Mouse (Mus musculus): ENCODE results near the gene Strc. TPM values are rescaled to one million over a fixed set of nuclear protein-coding genes. Genes with fewer than 3 reads are reported as not detected.

Strc gene
- total RNA-seq, 1 experiment from 2014 or later, result not detected

DNA sequence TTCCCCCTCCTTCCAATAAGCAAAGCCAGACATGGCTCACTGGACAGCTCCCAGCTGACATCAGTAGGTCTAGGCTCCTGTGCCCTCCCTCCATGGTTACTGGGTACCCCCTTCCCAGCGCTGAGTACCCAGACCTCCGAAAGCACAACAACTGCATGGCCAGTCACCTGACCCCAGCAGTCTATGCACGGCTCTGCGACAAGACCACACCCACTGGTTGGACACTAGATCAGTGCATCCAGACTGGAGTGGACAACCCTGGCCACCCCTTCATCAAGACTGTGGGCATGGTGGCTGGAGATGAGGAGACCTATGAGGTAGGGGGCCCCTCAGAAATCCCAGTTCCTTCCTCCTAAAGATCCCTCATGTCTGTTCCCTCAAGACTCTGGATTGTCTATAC, 27.5 kb downstream of the Strc start:
- ATAC-seq (replicated peaks; ENCODE audit: insufficient number of reproducible peaks, low FRiP score, low TSS enrichment, poor library complexity, severe bottlenecking), result no peak

DNA sequence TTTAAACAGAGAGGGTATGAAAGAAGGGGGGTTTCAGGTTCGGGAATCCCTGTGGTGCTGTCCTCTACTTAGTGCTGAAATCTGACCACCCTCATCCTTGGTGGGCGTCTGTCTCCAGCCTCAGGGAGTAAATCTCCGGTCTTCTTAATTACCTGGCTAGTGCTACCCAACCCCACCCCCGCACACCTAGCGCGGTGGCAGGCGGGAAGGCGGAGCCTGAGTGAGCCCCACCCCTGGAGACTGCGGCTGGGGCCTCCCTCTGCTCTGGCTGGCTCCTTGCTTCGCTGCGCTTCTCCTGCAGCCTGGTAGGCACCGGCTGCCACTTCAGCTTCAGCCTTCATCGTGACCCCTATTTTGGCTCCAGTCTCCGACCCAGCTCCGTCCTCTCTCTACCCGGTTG, 28.6 kb downstream of the Strc start:
- ATAC-seq (replicated peaks; ENCODE audit: insufficient number of reproducible peaks, low FRiP score, low TSS enrichment, poor library complexity, severe bottlenecking), result no peak

DNA sequence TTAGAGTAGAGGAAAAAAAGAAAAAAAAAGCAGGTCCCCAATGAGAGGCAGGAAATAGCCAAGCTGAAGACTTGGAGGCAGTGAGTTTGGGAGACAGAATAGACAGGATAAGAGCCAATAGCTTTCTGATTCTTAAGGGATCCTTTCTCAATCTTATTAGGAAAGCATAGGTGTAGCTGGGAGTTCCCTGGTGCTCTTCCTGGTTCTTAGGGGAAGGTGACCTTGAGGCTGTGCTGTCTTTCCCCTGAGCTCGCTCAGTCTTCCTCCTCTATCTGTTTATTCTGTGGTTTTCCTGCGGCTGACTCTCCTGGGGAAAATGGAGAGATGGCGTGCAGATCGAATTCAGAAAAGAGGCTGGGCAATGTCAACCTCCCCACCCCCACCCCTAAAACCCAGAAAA, 29.0 kb downstream of the Strc start:
- no peak for ATAC-seq (replicated peaks; ENCODE audit: insufficient number of reproducible peaks, low FRiP score, low TSS enrichment, poor library complexity, severe bottlenecking)

DNA sequence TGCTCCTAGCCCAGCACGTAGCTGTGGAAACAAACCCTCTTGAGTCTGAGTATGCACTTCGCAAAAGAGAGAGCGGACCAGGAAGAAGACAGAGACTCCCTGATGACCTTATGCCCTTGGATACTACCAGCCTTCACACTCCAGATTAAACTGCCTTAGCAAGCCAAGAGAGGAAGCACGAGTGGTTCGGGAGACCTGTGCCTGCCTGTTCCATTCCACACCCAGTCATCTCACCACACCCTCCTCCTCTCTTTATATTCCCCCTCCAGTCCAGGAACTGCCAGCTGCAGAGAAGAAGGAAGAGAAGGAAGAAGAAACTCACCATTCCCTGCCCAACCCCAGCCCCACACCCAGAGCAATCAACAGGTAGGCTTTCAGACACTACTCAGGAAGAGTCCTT, 29.5 kb downstream of the Strc start, which contains the start of gene Ckmt1:
Gene Ckmt1, plus strand, starts transcription at position 221 of the 400 bp plus-strand sequence.
- no peak for ATAC-seq (replicated peaks; ENCODE audit: insufficient number of reproducible peaks, low FRiP score, low TSS enrichment, poor library complexity, severe bottlenecking)

DNA sequence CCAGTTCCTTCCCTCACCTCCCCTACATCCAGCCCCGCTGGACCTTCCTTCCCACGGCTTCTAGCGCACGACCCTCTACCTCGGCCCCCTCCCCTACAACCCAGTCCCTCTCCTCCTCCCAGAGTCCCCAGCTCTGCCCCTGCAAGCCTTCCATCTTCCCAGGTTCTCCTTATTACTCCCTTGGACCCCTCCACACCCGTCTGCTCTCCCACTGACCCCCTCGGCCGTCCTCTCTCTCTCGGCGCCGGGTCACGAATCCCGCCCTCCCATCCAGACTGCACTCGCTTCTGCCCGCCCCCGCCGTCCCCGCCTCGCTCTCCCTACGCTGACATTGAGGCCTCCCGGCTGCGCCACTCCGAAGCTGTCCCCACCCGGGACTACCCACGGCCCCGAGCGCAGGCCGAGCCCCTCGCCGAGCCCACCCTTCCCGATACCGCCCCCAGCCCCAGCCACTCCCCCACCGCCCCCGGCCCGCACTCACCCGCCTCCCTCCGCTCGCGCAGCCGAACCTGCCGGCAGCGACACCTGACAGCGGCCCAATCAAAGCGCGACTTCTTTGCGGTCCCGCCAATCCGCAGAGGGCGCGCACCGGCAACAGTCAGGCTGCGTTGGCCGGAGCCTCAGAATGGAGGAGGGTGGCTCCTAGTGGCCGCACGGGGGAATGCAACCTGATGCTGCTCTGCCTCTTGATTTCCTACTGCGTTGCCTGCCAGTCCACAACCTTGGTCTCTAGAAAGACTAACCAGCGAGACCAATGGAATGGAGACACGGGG, 32.0 kb downstream of the Strc start, which contains the start of gene Ppip5k1:
Gene Ppip5k1, minus strand, starts transcription at position 577 of the 773 bp plus-strand sequence.
- peak; percentile 97 for ATAC-seq (replicated peaks; ENCODE audit: insufficient number of reproducible peaks, low FRiP score, low TSS enrichment, poor library complexity, severe bottlenecking)

DNA sequence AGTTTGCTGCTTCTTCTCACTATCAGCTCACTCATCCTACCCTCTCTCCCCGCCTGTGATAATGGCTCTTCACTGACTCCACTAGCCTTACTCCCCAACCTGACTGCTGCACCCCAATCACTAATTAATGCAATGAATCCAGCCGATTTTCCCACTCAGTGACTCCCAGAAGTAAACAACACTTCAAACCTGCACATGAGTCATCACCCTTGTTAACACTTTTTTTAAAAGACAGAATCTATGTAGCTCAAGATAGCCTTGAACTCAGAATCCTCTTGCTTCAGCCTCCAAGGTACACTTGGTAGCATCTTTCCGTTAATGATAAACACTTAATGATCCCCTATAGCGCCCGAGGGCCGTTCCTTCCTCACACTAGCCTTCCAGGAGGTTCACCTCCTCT, 32.6 kb downstream of the Strc start:
- ATAC-seq (replicated peaks; ENCODE audit: insufficient number of reproducible peaks, low FRiP score, low TSS enrichment, poor library complexity, severe bottlenecking), result no peak

DNA sequence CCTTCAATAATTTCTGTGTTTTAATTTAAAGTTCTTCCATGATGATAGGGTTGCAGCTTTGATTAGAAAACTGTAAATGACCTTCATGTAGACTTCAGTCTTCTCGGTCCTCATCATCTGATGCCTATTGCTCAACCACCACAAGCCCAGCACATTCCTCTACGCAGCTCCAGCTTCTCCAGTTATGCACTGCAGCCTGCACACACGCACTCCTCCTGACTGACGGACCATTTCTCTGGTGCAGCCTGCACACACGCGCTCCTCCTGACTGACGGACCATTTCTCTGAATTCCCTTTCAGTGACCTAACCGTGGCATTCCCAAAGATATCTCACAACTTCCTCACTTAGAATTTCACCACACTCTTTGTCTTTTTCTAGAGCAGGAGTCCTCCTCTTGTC, 33.8 kb downstream of the Strc start:
- no peak for ATAC-seq (replicated peaks; ENCODE audit: insufficient number of reproducible peaks, low FRiP score, low TSS enrichment, poor library complexity, severe bottlenecking)

DNA sequence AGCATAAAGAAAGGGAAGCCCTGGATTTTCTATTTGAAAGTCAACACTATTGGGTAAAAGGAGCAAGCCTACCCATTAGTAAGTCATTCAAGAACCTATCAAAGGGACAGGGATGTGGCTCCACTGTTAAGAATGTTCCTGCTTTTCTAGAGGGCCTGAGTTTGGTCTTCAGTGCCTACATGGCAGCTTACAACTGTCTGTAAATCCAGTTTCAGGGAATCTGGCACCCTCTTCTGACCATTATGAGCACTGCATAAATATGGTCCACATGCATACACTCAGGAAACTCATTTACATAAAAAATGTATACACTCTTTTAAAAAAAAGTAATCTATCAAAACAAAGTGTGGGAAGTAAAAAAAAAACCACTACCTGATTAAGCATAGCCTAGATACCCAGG, 47.9 kb downstream of the Strc start:
- ATAC-seq (replicated peaks; ENCODE audit: insufficient number of reproducible peaks, low FRiP score, low TSS enrichment, poor library complexity, severe bottlenecking), result no peak

DNA sequence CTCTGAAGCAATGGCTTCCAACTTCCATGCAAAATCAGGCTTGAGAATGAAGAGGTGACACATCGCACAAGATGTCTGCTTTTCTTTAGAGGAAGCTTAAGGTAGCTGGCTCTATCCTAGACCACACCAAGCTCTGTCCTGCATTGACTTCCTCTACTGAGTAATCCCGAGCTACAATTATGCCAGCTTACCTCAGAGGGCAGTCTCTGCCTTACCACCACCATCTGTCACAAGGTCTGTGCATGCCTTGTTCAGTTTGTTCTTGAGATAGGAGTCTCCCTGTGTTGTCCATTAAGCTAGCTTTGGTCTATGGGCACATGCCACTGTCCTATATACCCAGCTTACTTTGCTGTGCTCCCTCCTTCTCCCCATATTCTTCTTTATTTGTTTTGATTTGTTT, 57.5 kb downstream of the Strc start:
- ATAC-seq (replicated peaks; ENCODE audit: insufficient number of reproducible peaks, low FRiP score, low TSS enrichment, poor library complexity, severe bottlenecking), result 0 out of 2 replicates have a peak, but pooled peaks have one; percentile 50

DNA sequence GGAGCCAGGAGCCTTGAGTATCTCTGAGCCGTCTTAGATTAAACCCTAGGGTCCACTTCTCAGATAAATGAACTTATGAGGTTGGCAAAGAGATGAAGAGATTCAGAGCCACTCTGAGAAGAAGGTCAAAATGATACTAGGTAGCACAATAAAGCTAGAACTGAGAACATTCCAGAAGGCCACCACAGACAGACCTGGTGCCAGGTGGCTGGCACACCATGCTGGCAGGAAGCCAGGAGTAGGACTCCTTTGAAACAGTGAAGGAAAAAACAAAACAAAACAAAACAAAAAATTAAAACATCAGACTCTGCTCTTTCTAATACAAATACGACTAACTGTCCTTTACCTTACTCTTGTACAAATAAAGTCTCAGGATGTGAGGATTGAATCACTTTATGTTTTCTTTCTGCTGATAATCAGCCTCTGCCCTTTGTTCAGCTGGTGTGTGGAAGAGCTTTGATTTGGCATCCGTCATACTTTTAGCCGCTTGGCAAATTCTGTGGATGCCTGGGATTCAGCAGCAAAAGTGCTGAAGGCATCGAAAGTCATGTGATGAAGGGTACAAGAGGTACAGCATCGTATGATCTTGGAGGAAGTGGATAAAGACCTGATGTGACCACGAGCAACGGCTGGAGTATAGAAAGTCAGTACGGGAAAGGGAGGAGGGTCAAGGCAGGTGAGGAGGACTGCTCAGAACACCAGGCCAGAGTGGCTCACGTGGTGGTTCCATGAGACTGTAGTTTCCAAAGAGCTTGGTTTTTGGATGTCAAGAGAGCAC, 63.1 kb downstream of the Strc start:
- ATAC-seq (replicated peaks; ENCODE audit: insufficient number of reproducible peaks, low FRiP score, low TSS enrichment, poor library complexity, severe bottlenecking), result no peak

DNA sequence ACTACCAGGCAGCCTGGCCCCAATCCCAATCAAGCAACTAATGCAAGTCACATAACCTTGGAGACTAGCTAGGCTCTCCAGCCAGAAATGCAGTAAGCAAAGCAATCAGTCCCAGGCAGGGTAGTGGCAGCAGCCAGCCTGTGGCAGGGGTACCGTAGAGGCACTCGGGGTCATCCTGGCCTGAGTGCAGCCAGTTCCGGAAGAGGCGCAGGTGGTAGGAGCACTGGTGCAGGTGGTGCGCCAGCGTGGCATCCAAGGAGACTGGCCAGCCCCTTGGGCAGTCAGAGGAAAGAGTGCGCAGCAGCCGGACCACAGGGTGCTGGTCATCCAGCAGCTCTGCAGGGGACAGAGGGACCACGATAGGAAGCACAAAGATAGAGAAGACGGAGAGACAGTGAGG, 63.9 kb downstream of the Strc start:
- no peak for ATAC-seq (replicated peaks; ENCODE audit: insufficient number of reproducible peaks, low FRiP score, low TSS enrichment, poor library complexity, severe bottlenecking)

DNA sequence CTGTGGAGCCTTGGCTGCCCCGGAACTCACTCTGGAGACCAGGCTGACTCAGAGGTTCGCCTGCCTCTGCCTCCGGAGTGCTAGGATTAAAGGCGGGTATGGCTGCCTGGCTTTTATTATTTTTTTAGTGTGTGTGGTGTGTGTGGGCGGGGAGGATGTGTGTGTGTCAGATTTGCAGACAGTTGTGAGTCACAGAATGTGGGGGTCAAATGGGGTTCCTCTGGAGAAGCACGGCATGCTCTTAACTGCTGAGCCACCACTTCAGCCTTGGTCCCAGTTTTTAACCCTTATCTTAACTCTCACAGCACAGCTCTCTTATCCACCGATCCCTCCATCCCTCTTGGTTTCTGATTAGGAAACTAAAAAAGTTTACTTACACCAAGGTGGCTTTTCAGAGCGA, 70.7 kb downstream of the Strc start:
- ATAC-seq (replicated peaks; ENCODE audit: insufficient number of reproducible peaks, low FRiP score, low TSS enrichment, poor library complexity, severe bottlenecking), result no peak

Other genes with a start within 250 kb of the Strc start
- 6.5 to 11.1 TPM (median 8.5 TPM) in 3 replicates for gene Adal, start 246.7 kb downstream of the Strc start, total RNA-seq (2017)
- gene Lcmt2, start 246.5 kb downstream of the Strc start, total RNA-seq (2017), result 5.1 to 10.4 TPM (median 6.0 TPM) in 3 replicates
- 40.1 to 81.9 TPM (median 46.5 TPM) in 3 replicates for gene Tubgcp4, start 216.5 kb downstream of the Strc start, total RNA-seq (2017)
- 25.3 to 41.6 TPM (median 34.1 TPM) in 3 replicates for gene Zscan29, start 216.0 kb downstream of the Strc start, total RNA-seq (2017)
- 15.8 to 38.3 TPM (median 16.2 TPM) in 3 replicates for gene Trp53bp1, start 115.8 kb downstream of the Strc start, total RNA-seq (2017)
- 0.10 TPM in 1 of 3 replicates, not detected in the others for gene Map1a, start 97.6 kb downstream of the Strc start, total RNA-seq (2017)
- 5.3 to 11.2 TPM (median 8.9 TPM) in 3 replicates for gene Ppip5k1, start 31.8 kb downstream of the Strc start, total RNA-seq (2017)
- gene Ckmt1, start 29.5 kb downstream of the Strc start, total RNA-seq (2017), result not detected in 3 replicates
- gene Pdia3, start 26.6 kb upstream of the Strc start, total RNA-seq (2017), result 151 to 226 TPM (median 182 TPM) in 3 replicates
- 2.6 to 2.7 TPM in 2 of 3 replicates, not detected in the other for gene Catsper2, start 26.6 kb upstream of the Strc start, total RNA-seq (2017)
- gene Ell3, start 57.1 kb upstream of the Strc start, total RNA-seq (2017), result 1.8 to 4.3 TPM (median 3.0 TPM) in 3 replicates
- 152 to 251 TPM (median 235 TPM) in 3 replicates for gene Serf2, start 62.0 kb upstream of the Strc start, total RNA-seq (2017)
- gene Hypk, start 66.1 kb upstream of the Strc start, total RNA-seq (2017), result 102 to 176 TPM (median 115 TPM) in 3 replicates
- 6.2 to 6.5 TPM (median 6.3 TPM) in 3 replicates for gene Serinc4, start 69.6 kb upstream of the Strc start, total RNA-seq (2017)
- gene Mfap1b, start 86.9 kb upstream of the Strc start, total RNA-seq (2017), result 89.4 to 102 TPM (median 99.0 TPM) in 3 replicates
- gene Mfap1a, start 119.5 kb upstream of the Strc start, total RNA-seq (2017), result 80.7 to 102 TPM (median 84.5 TPM) in 3 replicates
- 8.2 to 13.5 TPM (median 10.6 TPM) in 3 replicates for gene Wdr76, start 119.6 kb upstream of the Strc start, total RNA-seq (2017)

Data from monocyte, adult 5-6 weeks (primary cell).